Mouse (Mus musculus) spleen, adult 2 months (tissue): ENCODE data around the gene Tnfrsf13b. TPM values are rescaled to one million over a fixed set of nuclear protein-coding genes. Genes with fewer than 3 reads are reported as not detected.

ENCODE experiments used
- DNase-seq, 2 experiments: peaks; one replicate each; pipeline versions ENCODE4 v3.0.0 to v3.0.0-alpha.2; 2012 to 2021; ENCODE audit warnings: low spot score in 2 of 2, low read depth in 1 of 2
- H3K27ac ChIP-seq: fragments of 200-500 bp; 2 replicates; pipeline ENCODE4 v1.5.1; 2012; ENCODE audit warnings: low read length, inconsistent platforms; ENCODE audit not compliant: insufficient read depth
- H3K27me3 ChIP-seq: fragments of 200-500 bp; 2 replicates; pipeline ENCODE4 v1.6.1; 2012; ENCODE audit warnings: mild to moderate bottlenecking, moderate library complexity, low read length, inconsistent platforms; ENCODE audit not compliant: control insufficient read depth, insufficient read depth
- H3K36me3 ChIP-seq: fragments of 200-500 bp; 2 replicates; pipeline ENCODE4 v1.6.1; 2012; ENCODE audit warnings: mild to moderate bottlenecking, low read length, inconsistent platforms; ENCODE audit not compliant: control insufficient read depth, insufficient read depth
- H3K4me1 ChIP-seq: fragments of 200-500 bp; 2 replicates; pipeline ENCODE4 v1.6.1; 2011; ENCODE audit warnings: inconsistent platforms; ENCODE audit not compliant: control insufficient read depth, insufficient read depth, insufficient read length
- H3K4me3 ChIP-seq: fragments of 200-500 bp; 2 replicates; pipeline ENCODE4 v1.5.1; 2011; ENCODE audit warnings: mild to moderate bottlenecking, inconsistent platforms; ENCODE audit not compliant: insufficient read depth, insufficient read length; ENCODE audit errors: extremely low read depth
- CTCF ChIP-seq: fragments of 200-500 bp; IDR thresholded peaks from 2 replicates; pipeline ENCODE4 v1.5.1; 2011; ENCODE audit warnings: mild to moderate bottlenecking, inconsistent platforms; ENCODE audit not compliant: insufficient read depth, insufficient read length, insufficient replicate concordance; ENCODE audit errors: extremely low read depth
- POLR2A ChIP-seq: fragments of 200-500 bp; IDR thresholded peaks from 2 replicates; pipeline ENCODE4 v1.6.1; 2011; ENCODE audit warnings: low read depth, low read length, inconsistent platforms
- WGBS: fragments of 180-500 bp; shearing (Covaris S2); methylation state at CpG from one replicate; pipeline ENCODE4 v1.1.7; 2018; 5-methylcytosine and 5-hydroxymethylcytosine counted together
- polyA plus RNA-seq: library from polyadenylated mRNA; depleted of rRNA; stranded (reverse); fragments of >200 nt; gene quantifications from 2 replicates; pipeline ENCODE4 v1.2.3, GENCODE M21; 2012

The Tnfrsf13b gene
- polyA plus RNA-seq, 1 experiment, result 221 TPM

DNA sequence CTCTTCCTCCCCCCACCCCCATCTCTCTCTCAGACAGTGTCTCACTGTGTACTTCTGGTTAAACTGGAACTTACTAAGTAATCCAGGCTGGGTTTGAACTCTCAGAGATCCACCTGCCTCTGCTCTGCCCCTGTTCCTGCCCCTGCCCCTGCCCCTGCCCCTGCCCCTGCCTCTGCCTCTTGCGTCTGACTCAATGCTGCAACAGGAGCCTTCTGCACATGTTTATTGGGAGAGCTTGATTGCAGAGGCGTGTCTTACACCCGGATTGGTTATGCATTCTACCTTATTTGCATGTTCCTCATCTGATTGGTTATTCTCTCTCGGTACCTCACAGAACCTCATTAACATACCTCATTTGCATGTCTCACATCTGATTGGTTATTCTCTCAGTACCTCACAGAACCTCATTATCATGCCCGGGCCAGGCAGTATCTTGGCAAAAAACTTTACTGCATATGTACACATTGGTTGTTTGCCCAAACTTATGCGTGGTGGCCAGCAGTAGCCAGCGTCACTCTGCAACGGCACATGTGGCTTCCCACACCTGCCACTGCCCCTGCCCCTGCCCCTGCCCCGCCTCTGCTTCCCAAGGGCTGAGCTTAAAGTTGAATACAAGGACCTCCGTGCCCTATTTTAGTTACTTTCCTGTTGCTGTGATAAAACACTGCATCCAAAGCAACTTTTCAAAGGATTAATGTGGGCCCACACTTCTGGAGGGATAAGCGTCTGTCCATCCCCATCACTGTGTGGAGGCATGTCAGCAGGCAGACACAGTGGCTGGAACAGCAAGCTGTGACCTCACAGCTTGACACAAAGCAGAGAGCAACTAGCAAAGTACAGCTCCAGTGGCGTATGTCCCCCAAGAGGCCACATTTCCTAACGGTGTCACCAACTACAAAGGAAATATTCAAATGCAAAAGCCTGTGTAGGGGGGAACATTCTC is 23.9 kb upstream of the Tnfrsf13b start:
- no peak overlapping the region for H3K4me3 ChIP-seq
- no peaks in the 10 kb centered on the region for H3K27me3 ChIP-seq
- no peaks in the 10 kb centered on the region for H3K36me3 ChIP-seq
- no peak for DNase-seq
- no peaks in the 10 kb centered on the region for H3K4me1 ChIP-seq
- H3K27ac ChIP-seq, result no peak overlapping the region
- TF ChIP-seq POLR2A, result no peak
- 67% methylated on average over 13 of the region's 13 CpGs for WGBS

DNA sequence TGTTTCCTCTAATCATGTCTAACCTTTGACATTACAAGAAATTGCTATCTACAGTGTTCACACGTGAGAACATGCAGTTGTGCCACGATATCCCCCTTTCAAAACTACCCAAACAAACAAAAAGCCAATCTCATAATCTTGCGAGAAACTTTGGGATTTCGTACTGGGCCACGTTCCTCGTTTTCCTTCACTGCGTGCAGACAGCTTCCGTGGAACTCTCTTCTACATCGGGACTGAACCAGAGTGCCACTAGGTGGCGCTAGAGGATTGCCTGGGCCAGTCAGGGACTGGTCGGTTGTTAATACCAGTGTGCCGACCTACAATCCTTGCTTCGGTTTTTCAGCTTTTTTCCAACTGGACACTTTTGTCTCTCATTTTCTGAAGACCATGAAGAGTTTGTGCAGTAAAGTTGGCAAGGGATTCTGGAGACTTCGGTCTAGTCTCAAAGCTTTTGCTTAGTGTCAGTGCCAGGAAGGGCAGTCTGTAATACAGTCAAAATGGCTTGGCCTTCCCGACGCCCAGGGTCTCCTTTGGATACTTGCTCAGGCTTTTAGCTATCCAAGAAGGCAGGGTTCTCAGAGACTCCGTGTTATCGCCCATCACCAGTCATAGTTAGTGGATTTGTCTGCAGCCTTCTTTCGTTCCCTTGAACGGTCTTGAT is 22.2 kb upstream of the Tnfrsf13b start:
- Histone ChIP-seq H3K27ac (no peak overlapping the region), H3K27me3 (no peaks in the 10 kb centered on the region), H3K4me3 (no peak overlapping the region), H3K36me3 (no peaks in the 10 kb centered on the region), H3K4me1 (no peaks in the 10 kb centered on the region; the same call in 1 of the 2 replicates)
- TF ChIP-seq POLR2A (no peak), CTCF (peak; percentile 99; the same call in 1 of the 2 replicates)
- DNase-seq, result peak; percentile 68 to 85
- WGBS, result 21% methylated on average over 20 of the region's 20 CpGs

DNA sequence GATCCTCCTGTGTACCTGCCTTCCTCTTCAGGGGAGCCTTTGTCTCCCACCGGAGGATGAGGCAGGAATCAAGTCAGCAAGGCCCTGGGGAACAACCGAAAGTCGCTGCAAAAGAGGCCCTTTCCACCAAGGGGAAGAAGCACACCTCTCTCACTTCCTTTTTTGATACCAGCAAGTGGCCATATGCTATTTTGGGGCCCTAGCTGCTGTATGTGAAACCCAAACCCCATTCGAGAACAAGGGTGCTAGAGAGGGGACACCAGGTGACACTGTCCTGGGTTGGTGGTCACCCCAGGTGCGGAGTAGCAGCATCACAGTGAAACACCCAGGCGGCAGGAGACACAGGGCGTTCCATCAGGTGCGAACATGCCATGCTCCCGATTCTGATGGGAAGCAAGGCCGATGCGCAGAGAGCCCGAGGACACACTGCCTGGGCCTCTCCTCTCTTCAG is 17.6 kb upstream of the Tnfrsf13b start:
- peak overlapping the region; percentile 92 for H3K27ac ChIP-seq
- DNase-seq, result peak; percentile 64 to 66

GRCm38 (mm10) chr11:61109707-61110106 is 16.8 kb upstream of the Tnfrsf13b start:
- no peak for TF ChIP-seq POLR2A
- no peak for TF ChIP-seq CTCF
- no peaks in the 10 kb centered on the region for H3K27me3 ChIP-seq

More for the DNA sequence above, 17.6 kb upstream of the Tnfrsf13b start:
- peaks cover 35% of the 10 kb centered on the region; the same call in 1 of the 2 replicates for H3K4me1 ChIP-seq
- WGBS, result 35% methylated on average over 12 of the region's 12 CpGs
- TF ChIP-seq POLR2A, result no peak
- TF ChIP-seq CTCF, result no peak
- H3K36me3 ChIP-seq, result no peaks in the 10 kb centered on the region
- peak overlapping the region; percentile 44 for H3K4me3 ChIP-seq
- no peaks in the 10 kb centered on the region for H3K27me3 ChIP-seq

GRCm38 (mm10) chr11:61110113-61110512 is 16.4 kb upstream of the Tnfrsf13b start:
- WGBS, result 82% methylated on average over 10 of the region's 10 CpGs
- no peaks in the 10 kb centered on the region for H3K36me3 ChIP-seq
- peak overlapping the region; percentile 92 for H3K27ac ChIP-seq
- peaks cover 37% of the 10 kb centered on the region; the same call in 1 of the 2 replicates for H3K4me1 ChIP-seq
- DNase-seq, result no peak
- no peak overlapping the region for H3K4me3 ChIP-seq
- TF ChIP-seq POLR2A (no peak), CTCF (no peak)
- no peaks in the 10 kb centered on the region for H3K27me3 ChIP-seq

More at GRCm38 (mm10) chr11:61109707-61110106, 16.8 kb upstream of the Tnfrsf13b start:
- no peak for DNase-seq
- Histone ChIP-seq H3K36me3 (no peaks in the 10 kb centered on the region), H3K4me3 (peak overlapping the region; percentile 44; the same call in 1 of the 2 replicates), H3K27ac (peak overlapping the region; percentile 92), H3K4me1 (peaks cover 37% of the 10 kb centered on the region; the same call in 1 of the 2 replicates)
- 40% methylated on average over 6 of the region's 6 CpGs for WGBS

DNA sequence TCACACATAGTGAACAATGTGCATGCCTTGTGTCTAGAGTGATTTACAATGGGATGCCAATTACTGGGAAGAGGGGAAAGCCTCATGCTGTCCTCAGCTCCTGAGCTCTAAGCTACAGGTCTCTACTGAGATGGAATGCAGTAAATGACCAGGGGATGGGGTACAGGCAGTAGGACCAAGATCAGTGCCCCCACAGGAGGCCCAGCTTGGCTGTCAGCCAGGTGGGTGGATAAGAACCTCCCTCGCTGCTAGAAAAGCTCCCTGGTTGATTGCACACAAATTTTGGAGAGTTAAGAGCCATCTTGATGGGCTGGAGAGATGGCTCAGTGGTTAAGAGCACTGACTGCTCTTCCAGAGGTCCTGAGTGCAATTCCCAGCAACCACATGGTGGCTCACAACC is 15.6 kb upstream of the Tnfrsf13b start:
- no peak overlapping the region for H3K4me3 ChIP-seq
- H3K27me3 ChIP-seq, result no peaks in the 10 kb centered on the region
- WGBS, result 23% methylated on average over 1 of the region's 1 CpGs
- peaks cover 41% of the 10 kb centered on the region; the same call in 1 of the 2 replicates for H3K4me1 ChIP-seq
- TF ChIP-seq POLR2A, result no peak
- no peak for TF ChIP-seq CTCF
- peak overlapping the region; percentile 92; the same call in 1 of the 2 replicates for H3K27ac ChIP-seq
- H3K36me3 ChIP-seq, result no peaks in the 10 kb centered on the region
- no peak for DNase-seq
